Mouse (Mus musculus) gastrocnemius, adult 18-20 months (tissue): Measurements from ENCODE around the gene Tas2r143. TPM values are rescaled to one million over a fixed set of nuclear protein-coding genes. Genes with fewer than 3 reads are reported as not detected.

Source experiments
- DNase-seq: peaks from one replicate; pipeline ENCODE4 v3.0.0; 2021; ENCODE audit warnings: low spot score
- total RNA-seq, 2 experiments: library from RNA; stranded (reverse); gene quantifications; 2 replicates each; pipeline ENCODE4 v1.2.3; 2021

Tas2r143 gene
- total RNA-seq, 2 experiments from 2014 or later: not detected

DNA sequence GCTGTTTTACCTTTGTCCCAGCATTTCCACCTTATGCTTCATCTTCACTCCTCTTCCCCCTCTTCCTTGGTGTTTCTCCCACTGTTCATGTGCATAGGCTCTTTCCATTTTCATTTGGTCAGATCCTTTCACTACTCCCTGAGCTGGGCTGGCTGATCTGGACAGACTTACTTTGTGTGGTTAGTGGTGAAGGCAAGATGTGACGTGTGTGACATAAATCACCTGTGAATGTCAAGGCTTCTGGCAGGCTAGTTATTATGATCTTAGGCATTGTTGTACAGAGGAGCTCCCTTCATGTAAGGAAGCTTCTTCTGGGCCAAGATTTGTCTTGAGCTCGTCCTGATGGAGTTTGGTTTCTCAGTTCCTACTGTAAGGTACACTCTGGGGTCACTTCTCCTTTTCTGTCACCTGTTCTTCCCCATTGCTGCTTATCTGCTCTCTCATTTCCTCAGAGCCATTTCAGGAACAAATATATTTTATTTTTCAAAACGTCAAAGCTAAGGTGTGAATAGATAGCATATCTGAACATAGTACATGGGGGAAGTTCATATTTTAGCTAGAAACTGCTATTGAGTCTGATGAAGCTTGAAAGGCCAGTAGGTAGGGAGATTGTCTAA is 2.9 kb upstream of the Tas2r143 start:
- DNase-seq: no peak

DNA sequence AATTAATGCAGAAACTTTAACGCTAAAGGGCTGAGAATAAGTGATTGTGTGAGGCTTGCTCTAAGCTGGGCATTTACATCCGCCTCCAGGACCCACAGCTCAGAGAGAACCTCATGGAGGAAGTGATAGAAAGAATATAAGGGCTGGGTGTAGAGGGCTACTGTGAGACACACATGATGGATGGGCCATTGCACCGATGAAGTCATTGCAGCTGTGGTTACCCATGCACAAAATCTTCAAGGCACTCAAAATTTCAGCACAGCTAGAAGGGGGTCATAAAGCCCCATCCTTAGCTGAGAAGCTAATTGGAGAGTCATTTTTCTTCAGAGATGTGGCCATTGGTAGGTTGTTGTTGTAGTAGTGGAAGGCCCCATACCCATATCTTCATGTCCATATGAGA is 1.8 kb upstream of the Tas2r143 start:
- no peak for DNase-seq

DNA sequence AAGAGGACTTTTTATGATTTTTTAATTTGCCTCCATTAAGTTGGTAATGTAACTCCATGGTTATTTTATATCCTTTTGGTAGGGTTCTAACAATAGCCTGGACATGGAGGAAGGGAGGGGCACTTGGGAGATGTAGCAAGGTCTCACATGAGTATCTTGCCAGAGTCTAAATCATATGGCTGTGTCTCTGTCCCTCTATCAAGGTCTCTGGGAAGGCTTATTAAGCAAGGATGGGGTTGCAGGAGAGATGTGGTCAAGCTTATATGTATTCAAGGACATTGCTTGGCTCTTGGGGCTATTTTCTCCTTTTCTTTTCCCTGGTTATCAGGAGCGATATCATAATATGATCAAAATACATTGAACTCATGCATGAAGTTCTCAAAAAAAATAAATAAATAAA is 1.0 kb upstream of the Tas2r143 start:
- DNase-seq: no peak

DNA sequence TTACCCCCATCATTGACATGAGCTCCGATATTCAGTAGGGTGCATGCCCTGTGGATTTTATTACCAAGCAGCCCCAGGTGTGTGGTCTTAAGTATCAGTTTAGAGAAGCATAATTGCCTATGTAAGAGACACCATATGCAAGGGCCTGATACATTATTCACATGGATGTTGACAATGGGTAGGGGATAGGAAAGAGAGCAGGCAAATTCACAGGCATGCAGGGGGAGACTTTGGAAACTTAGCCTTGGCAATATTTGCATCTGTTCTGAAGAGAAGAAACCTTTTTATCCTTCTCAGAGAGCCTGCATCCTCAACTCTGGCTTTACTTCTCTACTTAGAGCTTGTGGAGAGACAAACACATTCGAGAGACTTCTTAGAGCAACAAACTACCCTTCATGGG is 5.1 kb downstream of the Tas2r143 start, which contains the start of gene Tas2r135:
Gene Tas2r135, plus strand, starts transcription at position 301 of the 400 bp plus-strand sequence.
- DNase-seq: no peak

DNA sequence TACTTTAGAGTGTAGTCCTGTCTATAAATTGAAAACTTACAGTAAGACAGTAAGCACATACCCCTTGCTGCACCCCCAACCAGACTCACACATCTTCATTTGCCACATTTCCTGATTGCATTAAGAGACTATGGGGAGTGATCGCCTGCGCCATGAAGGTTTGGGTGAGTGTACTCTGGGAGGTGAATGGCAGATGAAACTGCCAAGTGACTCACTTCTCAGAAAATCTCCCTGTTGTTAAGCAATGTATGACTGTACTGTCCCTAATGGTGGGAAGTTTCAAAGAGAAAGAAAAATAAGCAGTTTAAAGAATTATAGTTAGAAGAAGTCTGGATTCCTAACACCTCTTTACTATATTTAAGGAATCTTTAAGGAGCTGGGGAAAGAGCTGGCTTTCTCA is 19.4 kb downstream of the Tas2r143 start:
- DNase-seq: no peak

DNA sequence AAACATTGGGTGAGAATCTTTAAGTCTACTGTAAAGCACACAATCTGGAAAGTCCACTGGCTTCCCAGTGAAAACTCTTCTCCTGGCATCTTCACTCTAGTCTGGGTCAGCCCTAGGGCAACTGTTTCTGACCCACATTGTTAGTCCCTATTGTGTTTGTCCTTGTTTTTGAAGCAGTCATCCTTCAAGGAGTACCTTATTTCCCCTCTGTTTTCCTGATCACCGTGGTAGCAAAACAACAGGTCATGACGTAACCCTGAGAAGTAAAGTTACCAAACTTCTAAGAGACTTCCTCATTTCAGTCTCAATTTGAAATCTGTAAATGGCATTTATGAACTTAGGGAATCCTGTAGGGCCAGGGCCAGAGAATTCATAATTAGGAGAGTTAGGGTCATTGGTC is 21.4 kb downstream of the Tas2r143 start:
- DNase-seq: no peak

DNA sequence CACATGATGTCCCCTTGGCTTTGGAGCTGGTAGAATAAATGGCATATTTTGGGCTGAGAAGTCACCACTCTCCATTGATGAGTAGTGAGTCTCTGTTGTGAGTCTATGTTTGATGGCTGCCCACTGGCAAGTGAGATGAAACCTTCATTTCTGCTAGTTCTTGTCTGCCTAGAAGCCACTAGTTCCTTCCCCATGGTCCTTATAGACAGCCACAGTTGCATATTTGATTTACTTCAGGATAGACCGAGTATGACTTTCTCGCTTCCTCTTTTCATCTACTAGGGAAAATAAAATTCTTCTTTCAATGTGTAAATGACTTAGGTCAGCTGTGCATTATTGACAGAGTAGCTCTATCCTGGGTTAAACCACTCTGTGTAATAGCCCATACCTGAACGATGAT is 24.4 kb downstream of the Tas2r143 start:
- no peak for DNase-seq

DNA sequence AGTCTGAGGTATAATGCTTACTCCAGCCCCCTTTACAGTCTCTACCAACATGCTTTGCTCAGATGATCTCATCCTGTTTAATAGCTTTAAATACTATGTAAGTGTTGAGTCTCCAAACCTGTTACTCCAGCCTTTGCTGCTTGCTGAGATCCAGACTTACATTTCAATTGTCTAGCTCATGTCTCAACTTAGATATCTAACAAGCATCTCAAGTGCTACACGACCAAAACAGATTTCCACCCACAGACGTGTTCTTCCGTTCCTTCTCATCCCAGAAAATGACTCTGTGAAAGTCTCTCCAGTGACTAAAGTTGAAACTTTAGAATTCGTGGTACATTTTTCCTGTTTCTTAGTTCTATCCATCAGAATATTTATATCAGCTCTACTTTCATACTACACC is 26.3 kb downstream of the Tas2r143 start:
- no peak for DNase-seq

DNA sequence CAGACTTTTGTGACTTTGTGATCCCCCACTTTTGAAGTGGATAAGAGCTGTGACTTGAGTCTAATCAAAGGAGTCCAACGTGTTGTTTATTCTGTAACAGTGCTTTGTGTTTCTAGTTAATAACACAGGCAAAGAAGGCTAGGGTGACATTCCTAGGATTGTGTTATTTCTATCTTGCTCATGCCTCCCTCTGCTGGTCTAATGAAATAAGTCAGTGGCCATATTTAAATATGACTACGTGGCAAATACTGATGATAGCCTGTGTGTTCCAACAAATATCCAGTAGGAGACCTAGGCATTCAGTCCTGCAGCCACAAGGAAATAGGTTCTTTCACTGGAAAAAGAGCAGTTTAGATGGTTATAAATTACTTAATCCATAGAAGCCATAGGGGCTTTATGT is 33.5 kb downstream of the Tas2r143 start:
- no peak for DNase-seq

DNA sequence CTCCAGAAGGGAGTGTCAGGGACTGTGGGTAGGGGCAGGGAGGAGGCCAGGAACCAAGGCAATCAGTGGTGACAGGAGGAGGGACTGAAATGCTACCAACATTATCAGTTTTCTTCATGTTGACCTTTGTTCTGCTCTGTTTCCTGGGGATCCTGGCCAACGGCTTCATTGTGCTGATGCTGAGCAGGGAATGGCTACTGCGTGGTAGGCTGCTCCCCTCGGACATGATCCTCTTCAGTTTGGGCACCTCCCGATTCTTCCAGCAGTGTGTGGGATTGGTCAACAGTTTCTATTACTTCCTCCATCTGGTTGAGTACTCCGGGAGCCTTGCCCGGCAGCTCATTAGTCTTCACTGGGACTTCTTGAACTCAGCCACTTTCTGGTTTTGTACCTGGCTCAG is 34.4 kb downstream of the Tas2r143 start, which contains the start of gene Tas2r126:
Gene Tas2r126, plus strand, starts transcription at position 90 of the 400 bp plus-strand sequence.
- DNase-seq: no peak

DNA sequence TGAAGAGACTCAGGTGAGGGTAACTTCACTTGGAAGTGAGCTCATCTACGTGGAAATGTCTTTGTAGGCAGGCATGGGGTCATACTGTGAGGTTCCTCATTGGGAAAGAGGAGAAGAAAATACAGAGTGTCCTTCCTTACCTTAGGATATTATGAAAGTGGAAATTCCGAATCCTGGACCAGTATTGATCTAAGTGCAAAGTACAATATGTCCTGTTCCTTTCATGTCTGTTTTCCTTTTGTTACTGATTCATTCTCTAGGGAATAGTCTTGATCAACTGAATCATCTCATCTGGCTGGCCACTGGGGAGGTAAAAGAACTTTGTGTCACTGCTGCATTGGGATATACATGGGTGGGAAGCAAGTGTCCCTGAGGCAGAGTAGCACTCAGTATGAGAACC is 35.5 kb downstream of the Tas2r143 start:
- DNase-seq: no peak

DNA sequence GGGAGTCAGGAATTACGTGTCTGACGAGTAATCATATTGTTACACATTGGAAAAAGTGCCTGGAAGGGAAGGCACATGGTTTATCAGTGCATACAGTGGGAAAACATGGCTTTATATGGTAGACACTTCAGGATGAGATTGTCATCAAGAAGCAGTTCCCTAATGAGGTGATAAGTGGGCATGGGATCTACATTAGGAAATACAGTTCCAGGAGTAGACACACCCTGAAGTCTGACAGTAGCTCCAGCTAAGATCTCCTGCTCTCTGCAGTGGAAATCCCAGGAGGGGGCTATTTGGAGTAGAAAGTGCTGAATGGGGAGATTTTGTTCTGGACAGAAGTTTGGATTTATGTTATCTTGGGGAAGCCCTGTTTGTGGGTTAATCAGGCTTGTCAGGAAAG is 41.4 kb downstream of the Tas2r143 start:
- DNase-seq: no peak

DNA sequence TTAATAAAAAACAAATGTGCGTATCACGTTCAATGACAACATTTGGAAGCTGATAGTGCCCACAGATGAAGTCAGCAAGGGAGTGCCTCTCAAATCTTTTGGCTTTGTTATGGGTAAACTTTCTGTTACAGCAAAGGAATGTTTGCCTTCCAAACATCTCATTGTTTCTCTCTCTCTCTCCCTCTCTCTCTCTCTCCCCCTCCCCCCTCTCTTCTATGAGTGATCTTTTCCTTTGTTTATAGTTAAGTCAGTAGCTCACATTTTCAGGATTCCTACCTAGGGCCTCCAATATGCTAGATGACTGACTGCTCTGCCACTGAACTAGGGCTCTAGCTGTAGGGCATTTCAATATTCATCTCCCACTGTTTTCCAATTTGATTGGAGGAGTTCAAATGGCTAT is 44.5 kb downstream of the Tas2r143 start:
- DNase-seq: no peak

DNA sequence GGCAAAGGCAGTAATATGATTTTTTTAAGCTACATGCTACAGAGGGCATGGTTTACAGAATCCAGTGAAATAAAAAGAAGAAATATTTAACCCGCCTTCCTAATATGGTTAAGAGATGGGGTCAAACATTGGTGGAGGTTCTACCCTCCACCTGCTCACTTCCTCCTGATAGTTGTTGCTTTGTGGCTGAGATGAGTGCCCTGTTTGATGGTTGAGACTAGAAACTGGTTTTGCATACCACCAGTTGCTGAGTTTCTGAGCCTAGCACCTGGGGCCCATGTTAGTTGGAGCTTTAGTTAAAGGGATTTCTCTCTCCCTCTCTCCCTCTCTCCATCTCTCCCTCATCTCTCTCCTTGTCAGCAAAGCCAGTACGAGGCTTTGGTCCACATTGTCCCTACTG is 47.3 kb downstream of the Tas2r143 start:
- no peak for DNase-seq

Other genes with a start within 250 kb of the Tas2r143 start
- not detected for gene Tas2r144, start 184.9 kb upstream of the Tas2r143 start, total RNA-seq
- gene Gstk1, start 154.3 kb upstream of the Tas2r143 start, total RNA-seq: 10 to 100 TPM; 45.4 to 57.2 TPM
- under 1 TPM; 0.19 to 0.27 TPM for gene Tmem139, start 138.3 kb upstream of the Tas2r143 start, total RNA-seq
- 1 to 10 TPM; 3.7 to 4.1 TPM for gene Casp2, start 135.3 kb upstream of the Tas2r143 start, total RNA-seq
- gene Clcn1, start 113.6 kb upstream of the Tas2r143 start, total RNA-seq: 100 to 1,000 TPM; 153 TPM
- gene Fam131b, start 75.6 kb upstream of the Tas2r143 start, total RNA-seq: under 1 TPM; 0.21 to 0.30 TPM
- 10 to 100 TPM; 20.2 to 25.5 TPM for gene Zyx, start 50.6 kb upstream of the Tas2r143 start, total RNA-seq
- under 1 TPM; 0.07 to 0.23 TPM for gene Epha1, start 27.0 kb upstream of the Tas2r143 start, total RNA-seq
- gene Tas2r135, start 5.2 kb downstream of the Tas2r143 start, total RNA-seq: not detected
- not detected for gene Tas2r126, start 34.3 kb downstream of the Tas2r143 start, total RNA-seq
- gene Olfr458, start 65.0 kb downstream of the Tas2r143 start, total RNA-seq: not detected
- not detected for gene Olfr457, start 76.1 kb downstream of the Tas2r143 start, total RNA-seq
- gene Olfr456, start 87.0 kb downstream of the Tas2r143 start, total RNA-seq: not detected
- gene Olfr455, start 147.3 kb downstream of the Tas2r143 start, total RNA-seq: not detected
- gene Tcaf3, start 197.5 kb downstream of the Tas2r143 start, total RNA-seq: not detected
- 1 to 10 TPM; 1.7 to 2.0 TPM for gene Tcaf2, start 245.0 kb downstream of the Tas2r143 start, total RNA-seq